Mouse (Mus musculus): ENCODE measurements around the gene Trio. TPM values are rescaled to one million over a fixed set of nuclear protein-coding genes. Genes with fewer than 3 reads are reported as not detected.

Gene Trio
- polyA plus RNA-seq, 1 experiment from 2014 or later = 103 TPM

- ChIA-PET POLR2A (no interaction called here), CTCF (no interaction called here)
- TF ChIP-seq CTCF (IDR thresholded peaks at IDR 0.05) = no peak
- peaks cover 10% of the 10 kb centered on the region for H3K27me3 ChIP-seq
- peak; percentile 24 for ATAC-seq
- in situ Hi-C loops (cut with MboI; ENCODE audit: low pct_unique_long_range_greater_than_20kb) = no loop called here
- DNase-seq (ENCODE audit: low read depth, low spot score) = no peak
Measured at GRCm38 (mm10) chr15:27680997-27681396, 344.7 kb downstream of the Trio start.

Other genes with a start within 250 kb of the Trio start
- gene Dnah5, start 177.9 kb upstream of the Trio start, polyA plus RNA-seq (2021) = 0.14 TPM